Mouse (Mus musculus): Measurements from ENCODE around the gene Nfatc3.

DNA sequence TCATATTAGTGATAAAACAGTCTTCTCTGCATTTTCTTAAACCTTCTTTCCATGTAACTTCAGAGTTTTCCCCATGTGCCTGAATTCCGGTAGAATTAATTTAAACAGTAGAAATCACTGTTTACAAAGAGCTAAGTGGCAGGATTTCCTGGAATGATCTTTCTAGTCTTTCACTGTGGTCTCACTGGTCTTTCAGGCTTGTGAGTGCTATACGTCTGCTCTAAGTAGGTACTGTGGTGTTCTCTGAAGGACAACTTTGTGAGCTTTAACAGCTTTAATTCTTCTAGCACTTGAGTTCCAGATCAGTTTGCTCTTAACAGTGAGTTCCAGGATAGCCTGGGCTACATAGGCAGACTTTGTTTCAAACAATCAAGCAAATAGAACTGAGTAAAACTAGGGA, 119.8 kb downstream of the Nfatc3 start:
- TF ChIP-seq CTCF (IDR thresholded peaks at IDR 0.05; ENCODE audit: control insufficient read depth, insufficient read depth, insufficient read length) = no peak
- no peak for TF ChIP-seq USF1 (IDR thresholded peaks at IDR 0.05; ENCODE audit: low read depth)
- TF ChIP-seq MYOD1 (IDR thresholded peaks at IDR 0.05; ENCODE audit: control insufficient read depth, insufficient read length, low read depth) = no peak
- TF ChIP-seq MAX (IDR thresholded peaks at IDR 0.05) = no peak
- no peak for TF ChIP-seq FOSL1 (IDR thresholded peaks at IDR 0.05; ENCODE audit: insufficient read depth, low read length, poor library complexity, severe bottlenecking)
- no peak for TF ChIP-seq CEBPB (IDR thresholded peaks at IDR 0.05; ENCODE audit: low read depth)
- TF ChIP-seq MYOG (IDR thresholded peaks at IDR 0.05; ENCODE audit: control insufficient read depth, extremely low read depth, insufficient read length) = no peak

All from C2C12 (cell line).